Mouse (Mus musculus): ENCODE measurements around the gene B3gnt9. TPM values are rescaled to one million over a fixed set of nuclear protein-coding genes. Genes with fewer than 3 reads are reported as not detected.

Gene B3gnt9
- polyA plus RNA-seq, 1 experiment, result 6.2 TPM

DNA sequence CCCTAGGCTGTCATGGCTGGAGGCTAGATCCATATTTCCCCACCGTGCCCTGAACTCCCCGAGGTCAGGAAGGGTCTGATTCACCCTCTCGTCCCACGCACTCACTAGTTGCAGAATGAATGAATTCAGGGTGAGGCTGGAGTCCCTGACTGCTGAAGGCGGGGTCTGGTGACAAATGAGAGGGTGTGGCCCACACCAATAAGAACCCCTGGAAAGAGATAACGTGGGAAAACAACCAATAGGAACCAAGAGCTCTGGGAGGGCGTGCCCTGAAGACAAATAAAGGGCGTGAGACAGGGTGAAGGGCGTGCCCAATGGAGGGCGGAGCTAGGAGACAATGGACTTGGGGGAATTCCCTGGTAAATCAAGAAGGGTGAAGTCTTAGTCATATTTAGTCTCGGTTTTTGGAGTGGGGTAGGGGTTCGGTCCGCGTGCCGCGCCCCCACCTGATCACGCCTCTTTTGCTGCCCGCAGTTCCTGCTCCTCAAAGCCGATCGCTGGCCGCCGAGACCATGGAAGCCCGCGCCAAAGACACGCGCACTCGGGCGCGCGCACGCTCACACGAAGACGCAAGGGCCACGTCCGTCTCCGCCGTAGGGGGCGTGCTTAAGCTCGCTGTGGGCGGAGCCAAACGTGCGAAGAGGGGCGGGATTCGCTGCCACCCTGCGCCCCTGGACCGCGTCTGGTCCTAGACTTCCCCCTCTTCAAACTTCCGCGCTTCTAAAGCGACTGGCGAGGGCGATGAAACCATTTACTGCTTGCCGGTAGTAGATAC lies 34.2 kb upstream of the B3gnt9 start:
- peak overlapping the region; percentile 2 for H3ac ChIP-seq (ENCODE audit: control insufficient read depth, insufficient read length)
- H3K4me3 ChIP-seq, result peak overlapping the region; percentile 35
- H3K36me3 ChIP-seq (ENCODE audit: control insufficient read depth, insufficient read depth), result no peaks in the 10 kb centered on the region
- no peaks in the 10 kb centered on the region for H3K27me3 ChIP-seq (ENCODE audit: control insufficient read depth, insufficient read depth, insufficient read length)
- H3K4me2 ChIP-seq (ENCODE audit: low read depth), result peak overlapping the region; percentile 93
- TF ChIP-seq MYOD1 (IDR thresholded peaks at IDR 0.05; ENCODE audit: control insufficient read depth in 1 of 3, insufficient read length in 2 of 3, low read depth in 2 of 3), result no peak
- TF ChIP-seq USF1 (IDR thresholded peaks at IDR 0.05; ENCODE audit: low read depth), result no peak
- peak; percentile 36 for TF ChIP-seq SRF (IDR thresholded peaks at IDR 0.05; ENCODE audit: control insufficient read depth, insufficient read length, low read depth)
- TF ChIP-seq MAX (IDR thresholded peaks at IDR 0.05; ENCODE audit: low read depth), result no peak
- TF ChIP-seq CEBPB (IDR thresholded peaks at IDR 0.05; ENCODE audit: insufficient read depth, poor library complexity, severe bottlenecking), result no peak
- TF ChIP-seq TCF3 (IDR thresholded peaks at IDR 0.05; ENCODE audit: insufficient read length, low read depth), result no peak
- TF ChIP-seq MYOG (IDR thresholded peaks at IDR 0.05; ENCODE audit: control insufficient read depth in 1 of 3, insufficient read depth in 1 of 3, insufficient read length in 2 of 3, low read depth in 2 of 3), result peak in 1 of 3 experiments; percentile 18
- TF ChIP-seq E2F4 (IDR thresholded peaks at IDR 0.05; ENCODE audit: insufficient read depth), result no peak
- no peak for TF ChIP-seq TCF12 (IDR thresholded peaks at IDR 0.05; ENCODE audit: insufficient read depth, poor library complexity, severe bottlenecking)
- peak; percentile 71 for TF ChIP-seq POLR2AphosphoS2 (IDR thresholded peaks at IDR 0.05; ENCODE audit: insufficient read length, low read depth)
- peak; percentile 84 for TF ChIP-seq POLR2A (IDR thresholded peaks at IDR 0.05; ENCODE audit: insufficient read length, low read depth)
- TF ChIP-seq REST (IDR thresholded peaks at IDR 0.05; ENCODE audit: insufficient read depth, insufficient read length), result no peak
- H3K79me2 ChIP-seq (ENCODE audit: control insufficient read depth, insufficient read depth), result peaks cover 23% of the 10 kb centered on the region

GRCm38 (mm10) chr8:105288231-105288630 lies 33.3 kb upstream of the B3gnt9 start:
- Histone ChIP-seq H3K27me3 (ENCODE audit: control insufficient read depth, insufficient read depth, insufficient read length) (no peaks in the 10 kb centered on the region), H3K36me3 (ENCODE audit: control insufficient read depth, insufficient read depth) (no peaks in the 10 kb centered on the region), H3K4me3 (peak overlapping the region; percentile 35), H3K79me2 (ENCODE audit: control insufficient read depth, insufficient read depth) (peaks cover 23% of the 10 kb centered on the region), H3K4me2 (ENCODE audit: low read depth) (peak overlapping the region; percentile 87), H3ac (ENCODE audit: control insufficient read depth, insufficient read length) (no peak overlapping the region)
- no peak for TF ChIP-seq POLR2A (IDR thresholded peaks at IDR 0.05; ENCODE audit: insufficient read length, low read depth)
- TF ChIP-seq TCF12 (IDR thresholded peaks at IDR 0.05; ENCODE audit: insufficient read depth, poor library complexity, severe bottlenecking), result no peak
- no peak for TF ChIP-seq MAX (IDR thresholded peaks at IDR 0.05; ENCODE audit: low read depth)
- no peak for TF ChIP-seq TCF3 (IDR thresholded peaks at IDR 0.05; ENCODE audit: insufficient read length, low read depth)
- TF ChIP-seq SRF (IDR thresholded peaks at IDR 0.05; ENCODE audit: control insufficient read depth, insufficient read length, low read depth), result no peak
- TF ChIP-seq CEBPB (IDR thresholded peaks at IDR 0.05; ENCODE audit: insufficient read depth, poor library complexity, severe bottlenecking), result no peak
- TF ChIP-seq E2F4 (IDR thresholded peaks at IDR 0.05; ENCODE audit: insufficient read depth), result no peak
- TF ChIP-seq POLR2AphosphoS2 (IDR thresholded peaks at IDR 0.05; ENCODE audit: insufficient read length, low read depth), result no peak
- TF ChIP-seq MYOG (IDR thresholded peaks at IDR 0.05; ENCODE audit: control insufficient read depth in 1 of 3, insufficient read depth in 1 of 3, insufficient read length in 2 of 3, low read depth in 2 of 3), result no peak
- no peak for TF ChIP-seq MYOD1 (IDR thresholded peaks at IDR 0.05; ENCODE audit: control insufficient read depth in 1 of 3, insufficient read length in 2 of 3, low read depth in 2 of 3)
- TF ChIP-seq USF1 (IDR thresholded peaks at IDR 0.05; ENCODE audit: low read depth), result no peak
- no peak for TF ChIP-seq REST (IDR thresholded peaks at IDR 0.05; ENCODE audit: insufficient read depth, insufficient read length)

DNA sequence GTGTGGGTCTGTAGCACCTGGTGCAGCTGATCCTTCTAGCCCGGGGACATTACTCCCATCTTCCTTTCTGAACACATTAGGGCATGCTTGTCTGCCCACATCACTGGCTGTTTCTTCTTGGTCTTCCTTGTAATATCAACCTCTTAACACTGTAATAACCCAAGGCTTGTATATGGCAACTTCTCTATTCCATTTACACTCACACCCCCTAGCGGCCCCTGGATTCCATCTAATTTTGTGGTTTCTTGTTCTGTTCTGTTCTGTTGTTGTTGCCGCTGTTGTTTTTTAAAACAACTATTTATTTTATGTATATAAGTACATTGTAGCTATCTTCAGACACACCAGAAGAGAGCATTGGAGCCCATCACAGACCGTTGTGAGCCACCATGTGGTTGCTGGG lies 32.0 kb upstream of the B3gnt9 start:
- TF ChIP-seq MYOG (IDR thresholded peaks at IDR 0.05; ENCODE audit: control insufficient read depth in 1 of 3, insufficient read depth in 1 of 3, insufficient read length in 2 of 3, low read depth in 2 of 3) (no peak), POLR2A (IDR thresholded peaks at IDR 0.05; ENCODE audit: insufficient read length, low read depth) (no peak), TCF3 (IDR thresholded peaks at IDR 0.05; ENCODE audit: insufficient read length, low read depth) (no peak), SRF (IDR thresholded peaks at IDR 0.05; ENCODE audit: control insufficient read depth, insufficient read length, low read depth) (no peak), MYOD1 (IDR thresholded peaks at IDR 0.05; ENCODE audit: control insufficient read depth in 1 of 3, insufficient read length in 2 of 3, low read depth in 2 of 3) (no peak), USF1 (IDR thresholded peaks at IDR 0.05; ENCODE audit: low read depth) (no peak), E2F4 (IDR thresholded peaks at IDR 0.05; ENCODE audit: insufficient read depth) (no peak)
- no peak overlapping the region for H3ac ChIP-seq (ENCODE audit: control insufficient read depth, insufficient read length)
- no peaks in the 10 kb centered on the region for H3K27me3 ChIP-seq (ENCODE audit: control insufficient read depth, insufficient read depth, insufficient read length)
- H3K4me3 ChIP-seq, result no peak overlapping the region
- H3K36me3 ChIP-seq (ENCODE audit: control insufficient read depth, insufficient read depth), result peaks cover 1% of the 10 kb centered on the region
- peak overlapping the region; percentile 87 for H3K4me2 ChIP-seq (ENCODE audit: low read depth)
- peaks cover 23% of the 10 kb centered on the region for H3K79me2 ChIP-seq (ENCODE audit: control insufficient read depth, insufficient read depth)

DNA sequence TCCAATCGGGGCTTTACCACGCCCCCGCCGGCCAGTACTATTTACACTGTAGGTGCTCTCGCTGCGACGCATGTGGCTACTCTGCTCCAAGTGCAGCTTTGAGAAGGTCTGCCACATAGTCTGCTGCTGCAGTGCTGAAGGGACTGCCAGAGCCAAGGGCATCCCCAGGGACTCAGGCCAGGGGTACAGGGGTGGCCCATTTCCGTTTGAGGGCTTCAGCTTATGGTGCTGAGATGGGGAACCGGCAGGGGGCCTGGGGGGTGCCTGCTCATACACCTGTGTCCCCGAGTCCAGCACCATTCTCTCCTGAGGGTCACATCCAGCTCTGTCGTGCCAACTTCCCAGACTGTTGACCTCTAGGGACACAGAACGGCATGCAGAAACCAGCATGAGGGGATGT lies 30.6 kb upstream of the B3gnt9 start:
- H3K4me3 ChIP-seq, result no peak overlapping the region
- no peaks in the 10 kb centered on the region for H3K27me3 ChIP-seq (ENCODE audit: control insufficient read depth, insufficient read depth, insufficient read length)
- H3ac ChIP-seq (ENCODE audit: control insufficient read depth, insufficient read length), result no peak overlapping the region
- peaks cover 4% of the 10 kb centered on the region for H3K36me3 ChIP-seq (ENCODE audit: control insufficient read depth, insufficient read depth)
- peaks cover 23% of the 10 kb centered on the region for H3K79me2 ChIP-seq (ENCODE audit: control insufficient read depth, insufficient read depth)
- TF ChIP-seq TCF12 (IDR thresholded peaks at IDR 0.05; ENCODE audit: insufficient read depth, poor library complexity, severe bottlenecking) (no peak), MAX (IDR thresholded peaks at IDR 0.05; ENCODE audit: low read depth) (no peak), MYOD1 (IDR thresholded peaks at IDR 0.05; ENCODE audit: control insufficient read depth in 1 of 3, insufficient read length in 2 of 3, low read depth in 2 of 3) (no peak), USF1 (IDR thresholded peaks at IDR 0.05; ENCODE audit: low read depth) (no peak), SRF (IDR thresholded peaks at IDR 0.05; ENCODE audit: control insufficient read depth, insufficient read length, low read depth) (no peak)
- no peak overlapping the region for H3K4me2 ChIP-seq (ENCODE audit: low read depth)

Data from myocyte (in vitro differentiated cells).